Mouse (Mus musculus) hindbrain, embryonic 11.5 days (tissue): Measurements from ENCODE around the gene Thap11. TPM values are rescaled to one million over a fixed set of nuclear protein-coding genes. Genes with fewer than 3 reads are reported as not detected.
A peak's percentile ranks its signal among the peaks of the same experiment; 100 is the strongest.

Source experiments
- ATAC-seq: fragments of 200-750 bp; cut with Nextera tagmentation; 2 replicates; pipeline ENCODE4 v1.8.0; 2017; ENCODE audit warnings: mild to moderate bottlenecking, moderate TSS enrichment, moderate library complexity; ENCODE audit not compliant: low FRiP score
- DNase-seq: peaks from one replicate; pipeline ENCODE4 v3.0.0-alpha.2; 2015; ENCODE audit warnings: low spot score
- H3K27ac ChIP-seq: fragments of 300-500 bp; sonication (generic); 2 replicates; pipeline ENCODE4 v1.5.1; 2014; ENCODE audit warnings: mild to moderate bottlenecking, low read depth, low read length
- H3K27me3 ChIP-seq: fragments of 300-500 bp; sonication (generic); 2 replicates; pipeline ENCODE4 v1.6.1; 2014; ENCODE audit warnings: mild to moderate bottlenecking, low read length, moderate library complexity, mixed read lengths; ENCODE audit not compliant: control insufficient read depth, insufficient read depth
- H3K36me3 ChIP-seq: fragments of 300-500 bp; sonication (generic); 2 replicates; pipeline ENCODE4 v1.6.1; 2014; ENCODE audit warnings: mild to moderate bottlenecking, low read length, moderate library complexity, mixed read lengths; ENCODE audit not compliant: control insufficient read depth, insufficient read depth
- H3K4me1 ChIP-seq: fragments of 300-500 bp; sonication (generic); replicated peaks from 2 replicates; pipeline ENCODE4 v1.6.1; 2014; ENCODE audit warnings: low read length, mixed read lengths; ENCODE audit not compliant: control insufficient read depth, insufficient read depth
- H3K4me2 ChIP-seq: fragments of 300-500 bp; sonication (generic); replicated peaks from 2 replicates; pipeline ENCODE4 v1.6.1; 2014; ENCODE audit warnings: mild to moderate bottlenecking, low read depth, low read length
- H3K4me3 ChIP-seq: fragments of 300-500 bp; sonication (generic); 2 replicates; pipeline ENCODE4 v1.5.1; 2014; ENCODE audit warnings: low read depth, low read length
- H3K9ac ChIP-seq: fragments of 300-500 bp; sonication (generic); 2 replicates; pipeline ENCODE4 v1.6.1; 2014; ENCODE audit warnings: low read depth, low read length
- H3K9me3 ChIP-seq: fragments of 300-500 bp; sonication (generic); 2 replicates; pipeline ENCODE4 v1.6.1; 2016; ENCODE audit warnings: low read length; ENCODE audit not compliant: control insufficient read depth
- WGBS: fragments of 180-500 bp; shearing (Covaris S2); extraction: QIAGEN DNeasy Blood & Tissue Kit; methylation state at CpG from one replicate; pipeline ENCODE4 v1.1.7; 2014; 5-methylcytosine and 5-hydroxymethylcytosine counted together
- polyA plus RNA-seq: library from polyadenylated mRNA; unstranded; fragments of >200 nt; fragmentation: Nextera tagmentation; extraction: Ambion mirVana; gene quantifications from 2 replicates; pipeline ENCODE4 v1.2.1, GENCODE M21; 2014

The Thap11 gene
- polyA plus RNA-seq, 1 experiment from 2014 or later = 60.5 TPM

- H3K4me1 ChIP-seq = no peaks in the 10 kb centered on the region
- DNase-seq (no peak), ATAC-seq (no peak)
- WGBS = 96% methylated on average over 6 of the region's 6 CpGs
- H3K9ac ChIP-seq = no peak overlapping the region
- H3K9me3 ChIP-seq = no peaks in the 10 kb centered on the region
- no peak overlapping the region for H3K4me2 ChIP-seq
- no peak overlapping the region for H3K4me3 ChIP-seq
- peaks cover 5% of the 10 kb centered on the region; the same call in 1 of the 2 replicates for H3K36me3 ChIP-seq
- H3K27ac ChIP-seq = no peak overlapping the region
- H3K27me3 ChIP-seq = no peaks in the 10 kb centered on the region
Observed at GRCm38 (mm10) chr8:105874301-105874700, 19.4 kb downstream of the Thap11 start.

GRCm38 (mm10) chr8:105880754-105881520, 26.0 kb downstream of the Thap11 start, which contains the start of gene Edc4:
Gene Edc4, plus strand, starts transcription at chr8:105880881.
- Histone ChIP-seq H3K9me3 (no peaks in the 10 kb centered on the region), H3K4me1 (peaks cover 6% of the 10 kb centered on the region), H3K36me3 (peaks cover 5% of the 10 kb centered on the region; the same call in 1 of the 2 replicates), H3K4me2 (peak within 1 kb of the TSS; percentile 68), H3K4me3 (peak within 1 kb of the TSS; percentile 97), H3K27me3 (no peaks in the 10 kb centered on the region), H3K27ac (peak within 1 kb of the TSS; percentile 14; the same call in 1 of the 2 replicates), H3K9ac (peak within 1 kb of the TSS; percentile 81)
- 2% methylated on average over 45 of the region's 45 CpGs for WGBS
- ATAC-seq = peak; percentile 78
- peak; percentile 94 for DNase-seq

GRCm38 (mm10) chr8:105889756-105890465, 35.0 kb downstream of the Thap11 start:
- 92% methylated on average over 12 of the region's 12 CpGs for WGBS

GRCm38 (mm10) chr8:105890870-105891269, 35.9 kb downstream of the Thap11 start:
- Histone ChIP-seq H3K4me1 (peaks cover 3% of the 10 kb centered on the region; the same call in 1 of the 2 replicates), H3K9ac (no peak overlapping the region), H3K27me3 (no peaks in the 10 kb centered on the region), H3K36me3 (peaks cover 17% of the 10 kb centered on the region), H3K4me3 (no peak overlapping the region), H3K4me2 (no peak overlapping the region), H3K27ac (no peak overlapping the region), H3K9me3 (no peaks in the 10 kb centered on the region)
- WGBS = 95% methylated on average over 6 of the region's 6 CpGs
- no peak for DNase-seq
- ATAC-seq = no peak

More at GRCm38 (mm10) chr8:105889756-105890465, 35.0 kb downstream of the Thap11 start:
- ATAC-seq = no peak
- peaks cover 3% of the 10 kb centered on the region; the same call in 1 of the 2 replicates for H3K4me1 ChIP-seq
- no peak overlapping the region for H3K4me3 ChIP-seq
- H3K36me3 ChIP-seq = peaks cover 20% of the 10 kb centered on the region
- no peak overlapping the region for H3K27ac ChIP-seq
- no peak overlapping the region for H3K9ac ChIP-seq
- DNase-seq = no peak
- H3K4me2 ChIP-seq = no peak overlapping the region
- H3K9me3 ChIP-seq = no peaks in the 10 kb centered on the region
- no peaks in the 10 kb centered on the region for H3K27me3 ChIP-seq

- Histone ChIP-seq H3K27me3 (no peaks in the 10 kb centered on the region), H3K4me1 (peaks cover 3% of the 10 kb centered on the region; the same call in 1 of the 2 replicates), H3K9ac (no peak overlapping the region), H3K4me2 (no peak overlapping the region), H3K4me3 (no peak overlapping the region), H3K9me3 (no peaks in the 10 kb centered on the region), H3K36me3 (peaks cover 17% of the 10 kb centered on the region), H3K27ac (no peak overlapping the region)
- peak; percentile 33; the same call in 1 of the 2 replicates for ATAC-seq
- DNase-seq = peak; percentile 16
- 89% methylated on average over 6 of the region's 6 CpGs for WGBS
Observed at GRCm38 (mm10) chr8:105892432-105892831, 37.5 kb downstream of the Thap11 start.

GRCm38 (mm10) chr8:105893339-105893738, 38.4 kb downstream of the Thap11 start, which contains the start of gene Nrn1l:
Gene Nrn1l, plus strand, starts transcription at chr8:105893567.
- no peak within 1 kb of the TSS for H3K9ac ChIP-seq
- H3K4me1 ChIP-seq = peaks cover 3% of the 10 kb centered on the region; the same call in 1 of the 2 replicates
- H3K4me3 ChIP-seq = no peak within 1 kb of the TSS
- peak; percentile 93 for ATAC-seq
- H3K27me3 ChIP-seq = no peaks in the 10 kb centered on the region
- peak; percentile 81 for DNase-seq
- peaks cover 17% of the 10 kb centered on the region for H3K36me3 ChIP-seq
- no peak within 1 kb of the TSS for H3K4me2 ChIP-seq
- no peaks in the 10 kb centered on the region for H3K9me3 ChIP-seq
- H3K27ac ChIP-seq = no peak within 1 kb of the TSS
- WGBS = 3% methylated on average over 11 of the region's 11 CpGs

- Histone ChIP-seq H3K27me3 (no peaks in the 10 kb centered on the region), H3K4me2 (no peak overlapping the region), H3K4me3 (no peak overlapping the region), H3K27ac (no peak overlapping the region), H3K9ac (no peak overlapping the region), H3K9me3 (no peaks in the 10 kb centered on the region), H3K36me3 (no peaks in the 10 kb centered on the region), H3K4me1 (peaks cover 3% of the 10 kb centered on the region; the same call in 1 of the 2 replicates)
- no peak for DNase-seq
- ATAC-seq = no peak
- WGBS = 88% methylated on average over 9 of the region's 9 CpGs
Observed at GRCm38 (mm10) chr8:105897801-105898480, 43.0 kb downstream of the Thap11 start.

GRCm38 (mm10) chr8:105900180-105900940, 45.4 kb downstream of the Thap11 start, which contains the start of gene Pskh1:
Gene Pskh1, plus strand, starts transcription at chr8:105900441.
- H3K27me3 ChIP-seq = no peaks in the 10 kb centered on the region
- peak; percentile 97 for ATAC-seq
- WGBS = under 1% methylated on average over 67 of the region's 68 CpGs

More at GRCm38 (mm10) chr8:105900180-105900940, 45.4 kb downstream of the Thap11 start, which contains the start of gene Pskh1:
- Histone ChIP-seq H3K9me3 (no peaks in the 10 kb centered on the region), H3K4me3 (peak within 1 kb of the TSS; percentile 92), H3K36me3 (no peaks in the 10 kb centered on the region), H3K4me1 (no peaks in the 10 kb centered on the region), H3K27ac (peak within 1 kb of the TSS; percentile 79), H3K4me2 (peak within 1 kb of the TSS; percentile 80), H3K9ac (peak within 1 kb of the TSS; percentile 95)
- peak; percentile 96 for DNase-seq
